Mouse (Mus musculus) ovary, postnatal 14 days (tissue): ENCODE results near the gene Hist2h2be.
"Not testable (repeated sequence)": the region's sequence is repeated elsewhere in the genome, so short reads cannot be mapped to it uniquely, and the experiment has no call there.

Source experiments
- DNase-seq: peaks from one replicate; pipeline ENCODE4 v3.0.0; 2022; ENCODE audit warnings: low spot score

Hist2h2be gene

GRCm38 (mm10) chr3:96238954-96239793 is 18.3 kb downstream of the Hist2h2be start, which contains the start of gene Hist2h3c2:
Hist2h3c2 (minus strand) TSS chr3:96239127.
- not testable (repeated sequence) for DNase-seq

DNA sequence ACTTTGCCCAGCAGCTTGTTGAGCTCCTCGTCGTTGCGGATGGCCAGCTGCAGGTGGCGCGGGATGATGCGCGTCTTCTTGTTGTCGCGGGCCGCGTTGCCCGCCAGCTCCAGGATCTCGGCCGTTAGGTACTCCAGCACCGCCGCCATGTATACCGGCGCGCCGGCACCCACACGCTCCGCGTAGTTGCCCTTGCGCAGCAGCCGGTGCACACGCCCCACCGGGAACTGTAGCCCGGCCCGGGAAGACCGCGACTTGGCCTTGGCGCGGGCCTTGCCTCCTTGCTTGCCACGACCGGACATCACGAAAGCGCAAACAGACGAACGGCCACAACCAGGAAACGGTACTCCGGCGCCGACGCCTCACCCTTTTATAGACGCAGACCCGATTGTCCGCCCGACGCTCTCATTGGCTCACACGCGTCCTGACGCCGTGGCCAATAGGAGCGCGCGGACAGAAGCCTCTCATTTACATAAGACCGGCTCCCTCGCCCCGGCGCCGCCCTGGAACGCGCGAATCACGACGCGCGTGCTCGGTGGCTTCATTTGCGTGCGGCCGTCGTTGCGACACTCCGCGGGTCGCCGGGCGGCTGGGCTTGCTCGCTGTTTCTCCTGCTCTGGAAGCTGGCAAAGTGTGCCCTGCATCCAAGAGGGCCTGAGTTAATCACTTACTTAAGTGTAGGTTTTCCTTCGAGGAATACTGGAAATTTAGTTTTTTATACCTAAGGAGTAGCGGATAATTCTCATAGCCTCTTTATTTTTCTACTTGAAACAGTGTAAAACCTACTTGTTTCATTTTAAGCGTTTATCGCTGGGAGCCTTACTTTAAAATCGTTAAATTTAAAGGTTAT is 19.3 kb downstream of the Hist2h2be start, which contains the start of gene Hist2h2aa2:
Hist2h2aa2 (minus strand) TSS at position 328 of the 850 bp plus-strand sequence.
- peak; percentile 89 for DNase-seq

GRCm38 (mm10) chr3:96240799-96241197 is 19.9 kb downstream of the Hist2h2be start:
- no peak for DNase-seq

DNA sequence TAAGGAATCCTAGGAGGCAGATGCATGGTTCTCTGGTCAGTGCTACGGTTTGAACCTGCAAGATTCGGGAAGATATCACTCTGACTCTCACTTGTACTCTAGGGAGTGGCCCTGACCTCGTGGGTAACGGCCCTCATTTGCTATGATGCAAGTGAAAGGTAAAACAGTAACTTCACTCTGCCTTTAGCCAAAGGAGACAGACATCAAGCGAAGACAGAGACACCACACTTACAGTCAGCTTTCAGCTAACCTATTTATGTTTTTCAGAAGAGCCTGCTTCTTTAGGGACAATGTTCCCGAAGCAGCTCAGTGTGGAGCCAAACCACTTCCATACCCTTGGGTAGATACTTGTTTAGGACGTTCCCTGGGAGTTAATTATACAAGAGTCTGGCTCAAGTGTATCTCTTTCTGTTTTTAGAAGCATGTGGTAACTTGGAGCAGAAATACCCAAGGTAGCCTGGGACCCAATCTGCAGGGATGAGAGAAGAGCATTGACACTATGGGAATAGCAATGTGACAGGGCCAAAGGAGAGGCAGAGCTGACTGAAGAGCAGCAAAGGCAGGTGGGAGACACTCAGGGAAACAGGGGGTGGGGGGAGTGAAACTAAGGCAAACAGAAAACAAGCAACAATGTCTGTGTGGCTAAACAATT is 23.1 kb downstream of the Hist2h2be start:
- DNase-seq: no peak

GRCm38 (mm10) chr3:96245003-96245886 is 24.3 kb downstream of the Hist2h2be start, which contains the start of gene Hist2h2aa1:
Hist2h2aa1 (plus strand) TSS chr3:96245497.
- peak; percentile 69 for DNase-seq

DNA sequence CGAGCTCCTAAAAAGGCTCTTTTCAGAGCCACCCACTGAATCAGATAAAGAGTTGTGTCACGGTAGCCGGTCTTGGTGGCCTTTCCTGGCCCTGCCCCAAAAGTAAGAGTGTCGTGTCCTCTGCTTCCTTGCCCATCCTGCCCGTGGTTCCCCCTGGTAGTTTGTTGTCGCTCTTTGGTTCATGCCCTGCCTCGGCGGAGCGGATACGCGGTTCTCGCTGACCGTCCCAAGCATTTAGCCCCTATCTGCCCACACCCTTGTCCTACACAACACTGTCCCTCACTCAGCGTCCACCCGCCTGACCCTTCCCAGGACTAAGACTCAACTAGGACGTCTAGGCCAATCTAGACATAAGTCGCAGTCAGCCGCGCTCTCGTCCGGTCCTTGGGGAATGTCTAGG is 25.1 kb downstream of the Hist2h2be start:
- DNase-seq: not testable (repeated sequence)

DNA sequence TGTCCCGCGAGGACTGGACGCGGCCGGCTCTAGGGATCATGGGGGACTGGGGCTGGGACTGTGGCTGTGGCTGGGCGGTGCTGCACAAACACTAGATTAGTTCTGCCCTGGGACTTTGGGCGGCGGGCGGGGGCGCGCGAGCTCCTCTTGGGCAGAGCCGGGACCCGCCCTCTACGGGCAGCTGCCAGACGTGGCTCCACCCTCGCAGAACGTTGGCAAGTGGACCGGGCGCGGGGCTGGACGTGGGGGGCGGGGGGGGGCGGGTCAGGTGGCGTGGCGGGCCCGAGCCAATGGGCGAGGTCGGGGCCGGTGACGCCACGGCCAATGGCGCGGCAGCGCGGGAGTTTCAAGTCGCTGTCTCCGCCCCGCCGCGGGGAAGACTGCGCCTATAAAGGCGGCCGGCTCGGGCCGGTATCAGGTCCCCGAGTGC is 25.5 kb downstream of the Hist2h2be start, which contains the start of gene Hist2h3c1:
Hist2h3c1 (plus strand) TSS at position 259 of the 430 bp plus-strand sequence.
- DNase-seq: not testable (repeated sequence)

- no peak for DNase-seq
These were observed 26.6 kb downstream of the Hist2h2be start for GRCm38 (mm10) chr3:96247356-96248140.

DNA sequence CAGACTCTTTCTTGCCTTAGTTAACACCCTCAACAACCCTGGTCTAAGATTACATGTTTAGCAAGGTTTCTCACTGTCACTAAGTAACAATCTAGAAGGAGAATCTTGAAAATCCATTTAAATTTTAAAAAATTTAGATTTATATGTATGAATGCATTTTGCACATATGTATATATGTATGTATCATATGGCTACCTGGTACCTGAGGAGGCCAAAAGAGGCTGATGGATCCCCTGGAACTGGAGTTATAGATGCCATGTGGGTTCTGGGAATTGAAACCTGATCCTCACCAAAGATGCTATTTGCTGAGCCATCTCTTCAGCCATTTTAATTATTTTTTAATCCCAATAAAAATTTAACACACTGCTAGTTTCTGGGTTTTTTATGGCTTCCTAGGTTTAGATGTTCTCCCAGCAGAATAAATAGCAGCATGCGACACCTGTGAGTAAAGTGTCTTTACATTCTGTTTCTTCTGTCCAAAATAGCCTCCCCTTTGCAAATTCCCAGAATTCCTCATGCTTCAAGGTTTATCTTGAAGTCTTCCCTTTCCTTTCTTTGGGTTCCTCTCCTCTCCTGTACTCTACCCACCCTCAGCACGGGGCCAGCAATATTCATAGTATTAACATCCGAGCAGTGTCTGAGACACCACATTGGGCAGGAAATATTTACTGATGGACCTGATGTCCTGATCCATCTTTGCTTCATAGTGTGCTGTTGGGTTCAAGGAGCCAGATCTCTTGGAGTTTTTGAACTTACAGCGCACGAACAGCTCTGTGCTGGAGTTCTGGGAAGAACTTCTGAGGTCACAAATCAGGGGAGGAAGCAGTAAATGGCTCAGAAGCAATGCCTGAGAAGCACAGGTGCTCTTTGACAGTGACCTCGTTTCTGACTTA is 27.5 kb downstream of the Hist2h2be start:
- no peak for DNase-seq

GRCm38 (mm10) chr3:96249034-96249345 is 28.1 kb downstream of the Hist2h2be start:
- no peak for DNase-seq

DNA sequence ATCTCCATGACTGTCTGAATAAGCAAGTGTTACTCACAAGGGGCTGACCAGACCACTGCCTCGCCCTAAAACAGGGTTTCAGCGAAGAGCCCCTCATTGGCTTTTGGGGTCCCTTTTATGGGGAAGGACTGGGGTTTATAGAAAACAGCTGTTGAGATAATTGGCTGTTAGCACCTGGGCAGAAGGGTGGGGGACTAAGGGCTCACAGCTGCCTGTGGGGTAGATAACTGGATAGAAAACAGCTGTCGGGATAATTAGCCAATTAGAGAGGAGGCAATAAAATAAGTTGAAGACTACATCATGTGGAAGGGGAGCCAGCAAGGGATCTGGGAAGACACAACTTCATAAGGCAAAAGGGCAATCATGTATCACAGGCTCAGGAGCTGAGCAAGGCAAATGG is 30.0 kb downstream of the Hist2h2be start:
- no peak for DNase-seq

- no peak for DNase-seq
These were observed 30.9 kb downstream of the Hist2h2be start for GRCm38 (mm10) chr3:96251787-96252186.

- no peak for DNase-seq
These were observed 33.9 kb downstream of the Hist2h2be start for GRCm38 (mm10) chr3:96254683-96255355.

GRCm38 (mm10) chr3:96255926-96256593 is 35.1 kb downstream of the Hist2h2be start:
- no peak for DNase-seq

DNA sequence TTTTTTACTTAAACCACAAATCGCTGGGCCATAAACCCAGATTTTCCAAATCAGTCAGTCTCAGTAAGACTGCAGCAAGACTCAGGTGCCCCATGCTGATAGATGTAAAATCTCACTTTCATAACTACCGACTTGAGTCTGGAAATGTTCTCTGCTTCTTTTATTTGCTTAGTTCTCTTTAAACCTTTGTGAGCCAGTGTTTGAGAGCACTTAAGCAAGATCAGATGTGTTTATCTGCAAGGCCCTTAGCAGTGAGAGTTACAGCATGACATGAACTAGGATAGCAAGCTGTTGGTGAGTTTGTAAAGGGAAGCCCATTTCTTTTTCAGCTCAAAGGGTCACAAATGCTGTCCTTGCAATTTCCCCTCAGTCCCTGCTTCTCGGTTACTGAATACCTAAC is 36.3 kb downstream of the Hist2h2be start:
- DNase-seq: no peak

- DNase-seq: no peak
These were observed 39.3 kb downstream of the Hist2h2be start for GRCm38 (mm10) chr3:96260220-96260619.

DNA sequence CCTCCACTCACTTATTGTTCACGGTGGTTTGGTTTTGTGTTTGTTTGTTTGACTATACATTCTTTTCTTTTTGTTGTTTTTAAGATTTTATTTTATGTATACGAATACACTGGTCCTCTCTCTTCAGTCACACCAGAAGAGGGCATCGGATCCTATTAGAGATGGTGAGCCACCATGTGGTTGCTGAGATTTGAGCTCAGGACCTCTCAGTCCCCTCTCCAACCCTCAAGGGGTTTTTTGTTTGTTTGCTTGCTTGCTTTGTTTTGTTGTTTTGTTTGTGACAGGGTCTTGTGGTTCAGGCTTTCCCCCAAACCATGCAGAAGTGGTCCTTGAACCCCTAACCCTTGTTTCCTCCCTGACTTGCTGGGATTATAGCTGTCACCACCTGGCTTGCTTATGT is 40.7 kb downstream of the Hist2h2be start:
- DNase-seq: no peak

DNA sequence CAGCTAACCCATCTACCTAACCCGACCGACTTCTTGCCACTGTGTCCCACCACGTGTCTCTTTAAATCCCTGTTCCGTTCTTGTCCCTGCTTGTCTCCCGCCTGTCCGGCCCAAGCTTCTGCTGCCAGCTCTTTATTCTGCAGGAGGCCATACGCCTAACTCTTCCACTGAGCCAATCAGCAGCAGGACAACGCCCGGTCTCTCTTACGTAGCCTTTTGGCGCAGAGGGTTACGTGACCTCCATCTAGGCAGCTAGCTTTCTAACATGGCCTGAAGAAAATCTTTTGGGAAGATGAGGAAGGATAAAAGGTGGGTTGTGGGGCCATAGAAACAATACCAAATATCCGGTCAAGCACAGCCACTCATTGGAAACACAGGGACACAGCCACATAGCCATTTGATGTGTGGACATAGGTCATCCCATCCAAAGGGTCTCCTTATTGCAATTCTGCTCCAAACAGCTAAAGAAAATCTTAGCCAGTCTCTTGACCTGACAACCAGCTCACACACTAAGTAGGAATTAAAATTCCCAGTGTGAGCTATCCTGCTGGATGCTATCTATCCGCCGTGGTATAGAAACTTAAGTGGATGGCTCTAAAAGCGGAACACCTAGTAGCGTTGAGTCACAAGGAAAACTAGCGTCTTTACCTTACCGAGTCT is 41.4 kb downstream of the Hist2h2be start:
- peak; percentile 61 for DNase-seq
